Mouse (Mus musculus): ENCODE measurements around the gene Cnbd2. TPM values are rescaled to one million over a fixed set of nuclear protein-coding genes. Genes with fewer than 3 reads are reported as not detected.

The Cnbd2 gene
- total RNA-seq, 4 experiments from 2014 or later = 4.5 to 8.3 (median 7.3) TPM

- DNase-seq (ENCODE audit: low spot score in 2 of 2) = no peak
Measured at GRCm38 (mm10) chr2:156311441-156311840, 658 bp upstream of the Cnbd2 start.

GRCm38 (mm10) chr2:156311841-156312291 is 233 bp upstream of the Cnbd2 start:
- peak; percentile 29 to 33 for DNase-seq (ENCODE audit: low spot score in 2 of 2)

- no peak for DNase-seq (ENCODE audit: low spot score in 2 of 2)
Measured at GRCm38 (mm10) chr2:156313153-156313552, 1.1 kb downstream of the Cnbd2 start.

GRCm38 (mm10) chr2:156314811-156315210 is 2.7 kb downstream of the Cnbd2 start:
- no peak for DNase-seq (ENCODE audit: low spot score in 2 of 2)

GRCm38 (mm10) chr2:156318491-156318890 is 6.4 kb downstream of the Cnbd2 start:
- DNase-seq (ENCODE audit: low spot score in 2 of 2) = no peak

GRCm38 (mm10) chr2:156321538-156321937 is 9.4 kb downstream of the Cnbd2 start:
- DNase-seq (ENCODE audit: low spot score in 2 of 2) = no peak

- DNase-seq (ENCODE audit: low spot score in 2 of 2) = peak in 1 of 2 experiments; percentile 47
Measured at GRCm38 (mm10) chr2:156324116-156324588, 12.1 kb downstream of the Cnbd2 start.

- no peak for DNase-seq (ENCODE audit: low spot score in 2 of 2)
Measured at GRCm38 (mm10) chr2:156324681-156325080, 12.6 kb downstream of the Cnbd2 start.

- DNase-seq (ENCODE audit: low spot score in 2 of 2) = no peak
Measured at GRCm38 (mm10) chr2:156330681-156331080, 18.6 kb downstream of the Cnbd2 start.

- no peak for DNase-seq (ENCODE audit: low spot score in 2 of 2)
Measured at GRCm38 (mm10) chr2:156331446-156331965, 19.4 kb downstream of the Cnbd2 start.

GRCm38 (mm10) chr2:156340078-156340477 is 28.0 kb downstream of the Cnbd2 start:
- DNase-seq (ENCODE audit: low spot score in 2 of 2) = no peak

- no peak for DNase-seq (ENCODE audit: low spot score in 2 of 2)
Measured at GRCm38 (mm10) chr2:156344775-156345532, 32.9 kb downstream of the Cnbd2 start.

GRCm38 (mm10) chr2:156348812-156349211 is 36.7 kb downstream of the Cnbd2 start:
- no peak for DNase-seq (ENCODE audit: low spot score in 2 of 2)

- no peak for DNase-seq (ENCODE audit: low spot score in 2 of 2)
Measured at GRCm38 (mm10) chr2:156349286-156349848, 37.3 kb downstream of the Cnbd2 start.

- no peak for DNase-seq (ENCODE audit: low spot score in 2 of 2)
Measured at GRCm38 (mm10) chr2:156351243-156351642, 39.1 kb downstream of the Cnbd2 start.

GRCm38 (mm10) chr2:156352413-156353165 is 40.5 kb downstream of the Cnbd2 start:
- DNase-seq (ENCODE audit: low spot score in 2 of 2) = no peak

- DNase-seq (ENCODE audit: low spot score in 2 of 2) = no peak
Measured at GRCm38 (mm10) chr2:156353265-156353692, 41.2 kb downstream of the Cnbd2 start.

GRCm38 (mm10) chr2:156356031-156356430 is 43.9 kb downstream of the Cnbd2 start:
- peak in 1 of 2 experiments; percentile 26 for DNase-seq (ENCODE audit: low spot score in 2 of 2)

- DNase-seq (ENCODE audit: low spot score in 2 of 2) = peak in 1 of 2 experiments; percentile 32
Measured at GRCm38 (mm10) chr2:156368465-156368864, 56.4 kb downstream of the Cnbd2 start.

- no peak for DNase-seq (ENCODE audit: low spot score in 2 of 2)
Measured at GRCm38 (mm10) chr2:156370896-156371295, 58.8 kb downstream of the Cnbd2 start.

- no peak for DNase-seq (ENCODE audit: low spot score in 2 of 2)
Measured at GRCm38 (mm10) chr2:156376956-156377355, 64.9 kb downstream of the Cnbd2 start.

- peak in 1 of 2 experiments; percentile 77 for DNase-seq (ENCODE audit: low spot score in 2 of 2)
Measured at GRCm38 (mm10) chr2:156379929-156380328, 67.8 kb downstream of the Cnbd2 start.

Data from left cerebral cortex, adult 8-10 months (tissue).